Comparison of ENCODE assay signal across 8 mouse cellular contexts in genomic region chr1:133130638-133131560, GRCm38 (mm10). TPM values are rescaled to one million over a fixed set of nuclear protein-coding genes. Genes with fewer than 3 reads are reported as not detected.
DNase-seq lines count a peak whose midpoint lies in the region; ATAC-seq and TF ChIP-seq lines count a peak whose summit lies in the region.

Gene Ppp1r15b (plus strand): TSS chr1:133131143.

- peak within 1 kb of the TSS; percentile 96 for H3K27ac ChIP-seq in ES-Bruce4 (ENCODE audit: insufficient read depth, low read length)
- peak within 1 kb of the TSS; percentile 93 for H3K27ac ChIP-seq in forebrain, embryonic 13.5 days
- H3K27ac ChIP-seq in liver, postnatal 0 days (ENCODE audit: low read depth): peak within 1 kb of the TSS; percentile 98
- peak within 1 kb of the TSS; percentile 93 for H3K27ac ChIP-seq in neural tube, embryonic 14.5 days (ENCODE audit: low read depth, low read length)

- H3K4me1 ChIP-seq in ES-Bruce4 (ENCODE audit: control insufficient read depth, insufficient read depth, low read length): peaks cover 1% of the 10 kb centered on the region
- H3K4me1 ChIP-seq in forebrain, embryonic 13.5 days: peaks cover 52% of the 10 kb centered on the region
- peaks cover 17% of the 10 kb centered on the region for H3K4me1 ChIP-seq in liver, postnatal 0 days (ENCODE audit: insufficient read depth)
- H3K4me1 ChIP-seq in neural tube, embryonic 14.5 days (ENCODE audit: control insufficient read depth, insufficient read depth, low read length): peaks cover 28% of the 10 kb centered on the region

- peak within 1 kb of the TSS; percentile 88 for H3K9ac ChIP-seq in ES-Bruce4 (ENCODE audit: low read depth, poor library complexity, severe bottlenecking)
- H3K9ac ChIP-seq in forebrain, embryonic 13.5 days: peak within 1 kb of the TSS; percentile 97
- peak within 1 kb of the TSS; percentile 88 for H3K9ac ChIP-seq in liver, postnatal 0 days (replicated peaks)
- peak within 1 kb of the TSS; percentile 94 for H3K9ac ChIP-seq in neural tube, embryonic 14.5 days (replicated peaks; ENCODE audit: low read depth, low read length)

- TF ChIP-seq POLR2A in ES-Bruce4 (IDR thresholded peaks at IDR 0.05; ENCODE audit: insufficient read depth, low read length): peak; percentile 45

- no peaks in the 10 kb centered on the region for H3K9me3 ChIP-seq in ES-Bruce4 (replicated peaks; ENCODE audit: control insufficient read depth, insufficient read depth, low read length, poor library complexity, severe bottlenecking)
- H3K9me3 ChIP-seq in forebrain, embryonic 13.5 days (replicated peaks): no peaks in the 10 kb centered on the region
- H3K9me3 ChIP-seq in liver, postnatal 0 days (ENCODE audit: low read length): no peaks in the 10 kb centered on the region
- no peaks in the 10 kb centered on the region for H3K9me3 ChIP-seq in neural tube, embryonic 14.5 days (ENCODE audit: control insufficient read depth, low read length)

- 1% methylated on average over 72 of the region's 72 CpGs for WGBS in forebrain, embryonic 13.5 days
- under 1% methylated on average over 72 of the region's 72 CpGs for WGBS in large intestine, adult 2 months
- under 1% methylated on average over 59 of the region's 72 CpGs for WGBS in liver, postnatal 0 days (ENCODE audit: insufficient replicate concordance)
- WGBS in neural tube, embryonic 14.5 days: under 1% methylated on average over 56 of the region's 72 CpGs

- intact Hi-C loops in heart, postnatal 10 days (cut with DNase I): no loop called here

- ATAC-seq in cerebellum, adult (ENCODE audit: insufficient number of reproducible peaks, low FRiP score, low TSS enrichment): peak; percentile 98
- ATAC-seq in forebrain, embryonic 13.5 days: peak; percentile 99
- peak; percentile 96 for ATAC-seq in liver, postnatal 0 days
- peak; percentile 99 for ATAC-seq in neural tube, embryonic 14.5 days (ENCODE audit: low read depth)

- peak within 1 kb of the TSS; percentile 87 for H3K4me3 ChIP-seq in ES-Bruce4 (ENCODE audit: low read depth, low read length)
- peak within 1 kb of the TSS; percentile 98 for H3K4me3 ChIP-seq in forebrain, embryonic 13.5 days
- peak within 1 kb of the TSS; percentile 82 for H3K4me3 ChIP-seq in liver, postnatal 0 days (ENCODE audit: low read depth, low read length)
- peak within 1 kb of the TSS; percentile 97 for H3K4me3 ChIP-seq in neural tube, embryonic 14.5 days (ENCODE audit: low read depth, low read length)

- peak; percentile 99 for DNase-seq in heart, postnatal 10 days
- DNase-seq in large intestine, adult 2 months (ENCODE audit: low read depth, low spot score): peak; percentile 99
- peak; percentile 99 for DNase-seq in liver, postnatal 0 days
- peak; percentile 95 for DNase-seq in testis, postnatal 10 days (ENCODE audit: low spot score)

- H3K36me3 ChIP-seq in ES-Bruce4 (ENCODE audit: control insufficient read depth, insufficient read depth, low read length, poor library complexity, severe bottlenecking): peaks cover 27% of the 10 kb centered on the region
- H3K36me3 ChIP-seq in forebrain, embryonic 13.5 days (ENCODE audit: poor library complexity, severe bottlenecking): peaks cover 5% of the 10 kb centered on the region; the same call in 1 of the 2 replicates
- peaks cover 19% of the 10 kb centered on the region for H3K36me3 ChIP-seq in liver, postnatal 0 days (replicated peaks; ENCODE audit: insufficient read depth, low read length)
- no peaks in the 10 kb centered on the region for H3K36me3 ChIP-seq in neural tube, embryonic 14.5 days (ENCODE audit: control insufficient read depth, insufficient read depth, low read length)

- H3K27me3 ChIP-seq in ES-Bruce4 (ENCODE audit: control insufficient read depth, insufficient read depth, low read length, poor library complexity, severe bottlenecking): no peaks in the 10 kb centered on the region
- no peaks in the 10 kb centered on the region for H3K27me3 ChIP-seq in forebrain, embryonic 13.5 days
- no peaks in the 10 kb centered on the region for H3K27me3 ChIP-seq in liver, postnatal 0 days (ENCODE audit: insufficient read depth, low read length)
- H3K27me3 ChIP-seq in neural tube, embryonic 14.5 days (ENCODE audit: control insufficient read depth, insufficient read depth, low read length): peaks cover 3% of the 10 kb centered on the region; the same call in 1 of the 2 replicates

- H3K4me2 ChIP-seq in forebrain, embryonic 13.5 days: peak within 1 kb of the TSS; percentile 100
- H3K4me2 ChIP-seq in liver, postnatal 0 days (ENCODE audit: low read depth, low read length): peak within 1 kb of the TSS; percentile 85
- peak within 1 kb of the TSS; percentile 100 for H3K4me2 ChIP-seq in neural tube, embryonic 14.5 days (ENCODE audit: low read depth, low read length)

- TF ChIP-seq CTCF in ES-Bruce4 (IDR thresholded peaks at IDR 0.05; ENCODE audit: low read depth, low read length): no peak
- peak; percentile 9 for TF ChIP-seq CTCF in liver, postnatal 0 days (IDR thresholded peaks at IDR 0.05; ENCODE audit: low read depth)

- peak; percentile 55; the same call in 1 of the 2 replicates for TF ChIP-seq EP300 in ES-Bruce4 (IDR thresholded peaks at IDR 0.05; ENCODE audit: insufficient read depth, low read depth, low read length)
- TF ChIP-seq EP300 in liver, postnatal 0 days (IDR thresholded peaks at IDR 0.05; ENCODE audit: low read depth): peak; percentile 85

RNA-seq across cellular contexts. Expression of gene Ppp1r15b, which starts in this region (rescaled TPM):
- polyA plus RNA-seq in ES-Bruce4 (2011; ENCODE audit: insufficient read depth, insufficient read length, low read depth, missing spikeins): 59.9 and 68.9 TPM in 2 replicates
- 34.8 and 38.6 TPM in 2 replicates for polyA plus RNA-seq in forebrain, embryonic 13.5 days (2015; fragmentation: Nextera tagmentation; extraction: Ambion mirVana)
- 10 to 100 TPM; 38.2 to 42.1 TPM for total RNA-seq in heart, postnatal 10 days (2021)
- 26.2 and 42.7 TPM in 2 replicates for polyA plus RNA-seq in large intestine, adult 2 months (2012; rRNA removed)
- 24.3 and 27.0 TPM in 2 replicates for polyA plus RNA-seq in liver, postnatal 0 days (2015; fragmentation: Nextera tagmentation; extraction: Ambion mirVana)
- polyA plus RNA-seq in neural tube, embryonic 14.5 days (2014; fragmentation: Nextera tagmentation; extraction: Ambion mirVana): 25.9 and 37.1 TPM in 2 replicates

Comparison
In these comparisons a context has a peak if more than half of its experiments do, and no peak if none do; other contexts are left out.
1. Peak in every context shown above with its lines: DNase-seq, ATAC-seq, H3K4me3 ChIP-seq and H3K27ac ChIP-seq.